In the genomic region with DNA sequence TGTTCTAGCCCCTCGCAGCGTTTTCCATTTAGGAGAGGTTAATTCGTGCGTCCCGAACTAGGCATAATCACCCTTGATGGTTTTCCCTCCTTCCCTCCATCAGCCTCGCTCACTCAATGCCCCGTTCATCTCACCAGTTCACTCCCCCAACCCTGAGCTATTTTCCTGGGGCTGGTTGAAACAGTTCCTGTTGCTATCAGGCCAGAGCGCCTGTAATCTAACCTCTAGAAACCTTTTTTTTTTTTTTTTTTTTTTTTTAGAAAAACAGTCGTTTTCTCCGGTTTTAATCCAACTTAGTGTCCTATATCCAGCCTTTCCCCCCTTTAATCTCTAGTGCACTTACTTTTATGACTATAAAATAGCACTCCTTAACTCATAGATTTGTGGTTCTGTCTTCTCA, we compare ENCODE assay signal across 8 mouse cellular contexts. TPM values are rescaled to one million over a fixed set of nuclear protein-coding genes. Genes with fewer than 3 reads are reported as not detected.
DNase-seq lines count a peak whose midpoint lies in the region; ATAC-seq and TF ChIP-seq lines count a peak whose summit lies in the region.

No protein-coding gene starts in this region.

- WGBS in heart, embryonic 11.5 days (ENCODE audit: insufficient replicate concordance) = 2% methylated on average over 10 of the region's 10 CpGs
- 3% methylated on average over 10 of the region's 10 CpGs for WGBS in forebrain, embryonic 12.5 days
- 3% methylated on average over 10 of the region's 10 CpGs for WGBS in liver, embryonic 13.5 days (ENCODE audit: insufficient replicate concordance)

- H3K4me1 ChIP-seq in heart, embryonic 11.5 days (ENCODE audit: control insufficient read depth, insufficient read depth, low read length) = no peaks in the 10 kb centered on the region; the same call in 1 of the 2 replicates
- peaks cover 14 to 36% of the 10 kb centered on the region in 2 experiments for H3K4me1 ChIP-seq in CH12.LX (ENCODE audit: control insufficient read depth in 1 of 2, insufficient read depth in 2 of 2)
- peaks cover 10% of the 10 kb centered on the region for H3K4me1 ChIP-seq in forebrain, embryonic 12.5 days
- H3K4me1 ChIP-seq in liver, embryonic 13.5 days (replicated peaks) = peaks cover 59% of the 10 kb centered on the region

- H3K9me3 ChIP-seq in heart, embryonic 11.5 days (replicated peaks; ENCODE audit: control insufficient read depth, low read length) = no peaks in the 10 kb centered on the region
- H3K9me3 ChIP-seq in CH12.LX (replicated peaks; ENCODE audit: low read length) = no peaks in the 10 kb centered on the region
- no peaks in the 10 kb centered on the region for H3K9me3 ChIP-seq in forebrain, embryonic 12.5 days
- no peaks in the 10 kb centered on the region for H3K9me3 ChIP-seq in liver, embryonic 13.5 days (replicated peaks)

- in situ Hi-C loops in CH12.LX (cut with MboI; ENCODE audit: low pct_ligation_motif_present, low pct_unique_long_range_greater_than_20kb, low sequenced_read_pairs) = no loop called here

- intact Hi-C loops in left cerebral cortex, postnatal 4 days (cut with DNase I) = no loop called here

- TF ChIP-seq CTCF in CH12.LX (conservative IDR thresholded peaks at IDR 0.05 in 1 of 2, IDR thresholded peaks at IDR 0.05 in 1 of 2; ENCODE audit: low read depth in 2 of 2, low read length in 2 of 2) = no peak

- H3K79me2 ChIP-seq in CH12.LX (replicated peaks; ENCODE audit: control insufficient read depth, extremely low read depth, insufficient read depth, poor library complexity, severe bottlenecking) = no peaks in the 10 kb centered on the region

- TF ChIP-seq POLR2A in CH12.LX (IDR thresholded peaks at IDR 0.05; ENCODE audit: low read depth, low read length) = no peak

- H3K4me2 ChIP-seq in heart, embryonic 11.5 days = peak overlapping the region; percentile 81
- H3K4me2 ChIP-seq in CH12.LX (ENCODE audit: insufficient read depth, low read depth, poor library complexity, severe bottlenecking) = peak overlapping the region; percentile 65; the same call in 1 of the 2 replicates
- peak overlapping the region; percentile 79 for H3K4me2 ChIP-seq in forebrain, embryonic 12.5 days
- H3K4me2 ChIP-seq in liver, embryonic 13.5 days = peak overlapping the region; percentile 77

- DNase-seq in heart, adult 18-20 months = no peak
- DNase-seq in CH12.LX (ENCODE audit: extremely low read depth) = no peak
- no peak for DNase-seq in liver, embryonic 13.5 days
- DNase-seq in left cerebral cortex, postnatal 4 days = no peak
- DNase-seq in adrenal gland, postnatal 36 days = no peak

- peak overlapping the region; percentile 73 for H3K4me3 ChIP-seq in heart, embryonic 11.5 days (ENCODE audit: low read depth, low read length)
- H3K4me3 ChIP-seq in CH12.LX (replicated peaks in 1 of 3; ENCODE audit: low read depth in 2 of 3, low read length in 2 of 3, poor library complexity in 1 of 3) = peak overlapping the region; percentile 48 to 81 (median 73)
- peak overlapping the region; percentile 79 for H3K4me3 ChIP-seq in forebrain, embryonic 12.5 days (replicated peaks)
- peak overlapping the region; percentile 74 for H3K4me3 ChIP-seq in liver, embryonic 13.5 days (replicated peaks)

- H3K27me3 ChIP-seq in heart, embryonic 11.5 days (ENCODE audit: control insufficient read depth, insufficient read depth, low read length) = no peaks in the 10 kb centered on the region
- peaks cover 2% of the 10 kb centered on the region for H3K27me3 ChIP-seq in CH12.LX (replicated peaks)
- H3K27me3 ChIP-seq in forebrain, embryonic 12.5 days = no peaks in the 10 kb centered on the region
- no peaks in the 10 kb centered on the region for H3K27me3 ChIP-seq in liver, embryonic 13.5 days

- H3K27ac ChIP-seq in heart, embryonic 11.5 days (ENCODE audit: low read depth, low read length) = peak overlapping the region; percentile 93; the same call in 1 of the 2 replicates
- H3K27ac ChIP-seq in CH12.LX (ENCODE audit: insufficient read depth, low read depth) = no peak overlapping the region
- no peak overlapping the region for H3K27ac ChIP-seq in forebrain, embryonic 12.5 days
- peak overlapping the region; percentile 94 for H3K27ac ChIP-seq in liver, embryonic 13.5 days

- TF ChIP-seq EP300 in CH12.LX (IDR thresholded peaks at IDR 0.05; ENCODE audit: low read length) = no peak

- H3K36me3 ChIP-seq in heart, embryonic 11.5 days (ENCODE audit: control insufficient read depth, insufficient read depth, low read length) = no peaks in the 10 kb centered on the region
- no peaks in the 10 kb centered on the region for H3K36me3 ChIP-seq in CH12.LX (replicated peaks in 1 of 2; ENCODE audit: control insufficient read depth in 1 of 2, insufficient read depth in 1 of 2, low read length in 1 of 2)
- H3K36me3 ChIP-seq in forebrain, embryonic 12.5 days (replicated peaks) = no peaks in the 10 kb centered on the region
- H3K36me3 ChIP-seq in liver, embryonic 13.5 days = no peaks in the 10 kb centered on the region

- ATAC-seq in heart, embryonic 11.5 days (replicated peaks; ENCODE audit: insufficient number of reproducible peaks, low FRiP score, low TSS enrichment) = no peak
- ATAC-seq in forebrain, embryonic 12.5 days (ENCODE audit: low FRiP score) = no peak
- no peak for ATAC-seq in liver, embryonic 13.5 days (ENCODE audit: low read depth)
- ATAC-seq in activated CD4-positive, CD25-positive, alpha-beta regulatory T cell, adult 4 months = no peak

- dilution Hi-C loops in CH12.LX (cut with MboI; ENCODE audit: extremely low pct_ligation_motif_present, extremely low pct_unique_long_range_greater_than_20kb, low sequenced_read_pairs) = no loop called here

- TF ChIP-seq RAD21 in CH12.LX (IDR thresholded peaks at IDR 0.05; ENCODE audit: low read depth, low read length) = no peak

- H3K9ac ChIP-seq in heart, embryonic 11.5 days (ENCODE audit: low read depth, low read length) = peak overlapping the region; percentile 80
- H3K9ac ChIP-seq in CH12.LX (ENCODE audit: insufficient read depth, low read depth) = peak overlapping the region; percentile 39
- peak overlapping the region; percentile 69 for H3K9ac ChIP-seq in forebrain, embryonic 12.5 days
- peak overlapping the region; percentile 85 for H3K9ac ChIP-seq in liver, embryonic 13.5 days

TF ChIP-seq in CH12.LX, 34 proteins besides CTCF, POLR2A, EP300 and RAD21:
- TF ChIP-seq HCFC1 (IDR thresholded peaks at IDR 0.05; ENCODE audit: low read depth, low read length) = no peak
- TF ChIP-seq JUN (IDR thresholded peaks at IDR 0.05; ENCODE audit: insufficient read depth, low read depth, low read length) = no peak
- TF ChIP-seq ZNF384 (IDR thresholded peaks at IDR 0.05; ENCODE audit: low read depth, low read length) = peak; percentile 66; the same call in 1 of the 2 replicates
- no peak for TF ChIP-seq USF1 (IDR thresholded peaks at IDR 0.05; ENCODE audit: low read depth, low read length)
- no peak for TF ChIP-seq ELF1 (IDR thresholded peaks at IDR 0.05; ENCODE audit: low read depth, low read length)
- TF ChIP-seq TCF12 (IDR thresholded peaks at IDR 0.05; ENCODE audit: low read depth, low read length) = no peak
TF ChIP-seq in CH12.LX: peak in this region for 1.

RNA-seq across cellular contexts. Expression of gene Crebl2, which starts 0.8 kb away (rescaled TPM):
- 1.3 and 1.5 TPM in 2 replicates for polyA plus RNA-seq in heart, embryonic 11.5 days (2014; fragmentation: Nextera tagmentation; extraction: Ambion mirVana)
- total RNA-seq in heart, adult 18-20 months (2021) = 10 to 100 TPM; 13.3 to 15.7 TPM
- total RNA-seq in CH12.LX (2012; rRNA removed) = 0.80 and 2.2 TPM in 2 replicates
- total RNA-seq in CH12.LX (2014; rRNA removed) = 0.92 and 1.4 TPM in 2 replicates
- 1.00 and 1.5 TPM in 2 replicates for polyA plus RNA-seq in CH12.LX (2012; ENCODE audit: insufficient read length, low read depth)
- polyA plus RNA-seq in forebrain, embryonic 12.5 days (2016; fragmentation: Nextera tagmentation; extraction: Ambion mirVana) = 1.7 and 1.8 TPM in 2 replicates
- 1.3 TPM in 2 replicates for polyA plus RNA-seq in liver, embryonic 13.5 days (2015; fragmentation: Nextera tagmentation; extraction: Ambion mirVana)
- 10 to 100 TPM; 26.3 to 31.1 TPM for polyA plus RNA-seq in activated CD4-positive, CD25-positive, alpha-beta regulatory T cell, adult 4 months (2017; shearing (Covaris generic))
- total RNA-seq in left cerebral cortex, postnatal 4 days (2021) = 1 to 10 TPM; 6.5 to 8.1 TPM
- 10 to 100 TPM; 30.0 to 35.0 TPM for total RNA-seq in adrenal gland, postnatal 36 days (2021)

RNA-seq across cellular contexts. Expression of gene Dusp16, which starts 38.4 kb away (rescaled TPM):
- 19.7 and 20.6 TPM in 2 replicates for polyA plus RNA-seq in heart, embryonic 11.5 days (2014; fragmentation: Nextera tagmentation; extraction: Ambion mirVana)
- total RNA-seq in heart, adult 18-20 months (2021) = 10 to 100 TPM; 20.7 to 23.8 TPM
- total RNA-seq in CH12.LX (2012; rRNA removed) (8.8 and 10.6 TPM in 2 replicates), CH12.LX (2014; rRNA removed) (3.7 and 5.2 TPM in 2 replicates)
- 13.1 and 17.3 TPM in 2 replicates for polyA plus RNA-seq in CH12.LX (2012; ENCODE audit: insufficient read length, low read depth)
- polyA plus RNA-seq in forebrain, embryonic 12.5 days (2016; fragmentation: Nextera tagmentation; extraction: Ambion mirVana) = 20.4 and 22.0 TPM in 2 replicates
- 3.7 and 4.7 TPM in 2 replicates for polyA plus RNA-seq in liver, embryonic 13.5 days (2015; fragmentation: Nextera tagmentation; extraction: Ambion mirVana)
- polyA plus RNA-seq in activated CD4-positive, CD25-positive, alpha-beta regulatory T cell, adult 4 months (2017; shearing (Covaris generic)) = 1 to 10 TPM; 1.9 to 2.2 TPM
- 1 to 10 TPM; 5.1 to 5.2 TPM for total RNA-seq in left cerebral cortex, postnatal 4 days (2021)
- 10 to 100 TPM; 24.0 to 26.6 TPM for total RNA-seq in adrenal gland, postnatal 36 days (2021)

Comparison
In these comparisons a context has a peak if more than half of its experiments do, and no peak if none do; other contexts are left out.
1. H3K27ac ChIP-seq: peak in heart, embryonic 11.5 days (single experiment) and liver, embryonic 13.5 days (single experiment); none in CH12.LX (single experiment) and forebrain, embryonic 12.5 days (single experiment).
2. Peak in every context shown above with its lines, with median percentiles within 50 percentile points of each other: H3K4me2 ChIP-seq, H3K4me3 ChIP-seq and H3K9ac ChIP-seq.